Mouse (Mus musculus) myocyte (in vitro differentiated cells): ENCODE results near the gene Susd2. TPM values are rescaled to one million over a fixed set of nuclear protein-coding genes. Genes with fewer than 3 reads are reported as not detected.

Source experiments
- H3K27me3 ChIP-seq: one replicate; pipeline ENCODE4 v1.6.1; 2011; ENCODE audit not compliant: control insufficient read depth, insufficient read depth, insufficient read length
- H3K36me3 ChIP-seq: one replicate; pipeline ENCODE4 v1.6.1; 2011; ENCODE audit not compliant: control insufficient read depth, insufficient read depth
- H3K4me2 ChIP-seq: one replicate; pipeline ENCODE4 v1.6.1; 2011; ENCODE audit warnings: low read depth, control low read depth
- H3K4me3 ChIP-seq: one replicate; pipeline ENCODE4 v1.5.1; 2011; ENCODE audit warnings: mild to moderate bottlenecking, control low read depth, moderate library complexity
- H3K79me2 ChIP-seq: one replicate; pipeline ENCODE4 v1.6.1; 2011; ENCODE audit not compliant: control insufficient read depth, insufficient read depth
- H3ac ChIP-seq: one replicate; pipeline ENCODE4 v1.6.1; 2011; ENCODE audit not compliant: control insufficient read depth, insufficient read length
- CEBPB ChIP-seq: IDR thresholded peaks from 2 replicates; pipeline ENCODE4 v1.6.1; 2011; ENCODE audit warnings: mild to moderate bottlenecking, moderate library complexity; ENCODE audit not compliant: poor library complexity, insufficient read depth, severe bottlenecking
- E2F4 ChIP-seq: IDR thresholded peaks from one replicate; pipeline ENCODE4 v1.6.1; 2011; ENCODE audit warnings: mild to moderate bottlenecking, control low read depth, moderate library complexity; ENCODE audit not compliant: insufficient read depth
- MAX ChIP-seq: IDR thresholded peaks from one replicate; pipeline ENCODE4 v1.6.1; 2011; ENCODE audit warnings: low read depth, mild to moderate bottlenecking, control low read depth
- MYOD1 ChIP-seq, 3 experiments: IDR thresholded peaks; one replicate each; pipeline ENCODE4 v1.6.1; 2011; ENCODE audit warnings: control low read depth in 2 of 3, low read depth in 2 of 3, mild to moderate bottlenecking in 2 of 3, moderate library complexity in 1 of 3; ENCODE audit not compliant: insufficient read length in 2 of 3, control insufficient read depth in 1 of 3
- MYOG ChIP-seq, 3 experiments: IDR thresholded peaks; one replicate each; pipeline ENCODE4 v1.6.1; 2011; ENCODE audit warnings: control low read depth in 2 of 3, low read depth in 2 of 3, mild to moderate bottlenecking in 2 of 3; ENCODE audit not compliant: insufficient read length in 2 of 3, control insufficient read depth in 1 of 3, insufficient read depth in 1 of 3
- POLR2A ChIP-seq: IDR thresholded peaks from one replicate; pipeline ENCODE4 v1.6.1; 2011; ENCODE audit warnings: low read depth, mild to moderate bottlenecking, control low read depth, moderate library complexity; ENCODE audit not compliant: insufficient read length
- POLR2AphosphoS2 ChIP-seq: IDR thresholded peaks from one replicate; pipeline ENCODE4 v1.6.1; 2011; ENCODE audit warnings: low read depth, control low read depth; ENCODE audit not compliant: insufficient read length
- REST ChIP-seq: IDR thresholded peaks from one replicate; pipeline ENCODE4 v1.6.1; 2011; ENCODE audit warnings: mild to moderate bottlenecking, control low read depth, moderate library complexity; ENCODE audit not compliant: insufficient read depth, insufficient read length
- SRF ChIP-seq: IDR thresholded peaks from one replicate; pipeline ENCODE4 v1.6.1; 2011; ENCODE audit warnings: low read depth; ENCODE audit not compliant: control insufficient read depth, insufficient read length
- TCF12 ChIP-seq: IDR thresholded peaks from one replicate; pipeline ENCODE4 v1.6.1; 2011; ENCODE audit warnings: mild to moderate bottlenecking, control low read depth; ENCODE audit not compliant: poor library complexity, insufficient read depth, severe bottlenecking
- TCF3 ChIP-seq: IDR thresholded peaks from one replicate; pipeline ENCODE4 v1.6.1; 2011; ENCODE audit warnings: low read depth, control low read depth; ENCODE audit not compliant: insufficient read length
- USF1 ChIP-seq: IDR thresholded peaks from one replicate; pipeline ENCODE4 v1.6.1; 2011; ENCODE audit warnings: low read depth, mild to moderate bottlenecking, control low read depth, moderate library complexity
- polyA plus RNA-seq: library from polyadenylated mRNA; unstranded; fragments of >200 nt; fragmentation: generic; extraction: Trizol; gene quantifications from one replicate; pipeline ENCODE4 v1.2.1, GENCODE M21; 2012; ENCODE audit warnings: missing spikeins

Susd2 gene
- polyA plus RNA-seq, 1 experiment, result 0.12 TPM

GRCm38 (mm10) chr10:75679204-75679603 is 35.4 kb upstream of the Susd2 start:
- Histone ChIP-seq H3K4me2 (no peak overlapping the region), H3ac (no peak overlapping the region), H3K27me3 (no peaks in the 10 kb centered on the region), H3K79me2 (no peaks in the 10 kb centered on the region), H3K36me3 (peaks cover 10% of the 10 kb centered on the region), H3K4me3 (no peak overlapping the region)
- no peak for TF ChIP-seq CEBPB
- TF ChIP-seq MYOD1 (IDR thresholded peaks at IDR 0.05; ENCODE audit: control insufficient read depth in 1 of 3, insufficient read length in 2 of 3, low read depth in 2 of 3), result no peak
- no peak for TF ChIP-seq POLR2AphosphoS2
- TF ChIP-seq SRF, result no peak
- TF ChIP-seq MYOG (IDR thresholded peaks at IDR 0.05; ENCODE audit: control insufficient read depth in 1 of 3, insufficient read depth in 1 of 3, insufficient read length in 2 of 3, low read depth in 2 of 3), result no peak
- no peak for TF ChIP-seq MAX
- no peak for TF ChIP-seq TCF12
- TF ChIP-seq TCF3, result no peak
- no peak for TF ChIP-seq POLR2A
- no peak for TF ChIP-seq E2F4
- no peak for TF ChIP-seq USF1
- no peak for TF ChIP-seq REST

- H3K27me3 ChIP-seq, result no peaks in the 10 kb centered on the region
- no peak overlapping the region for H3K4me3 ChIP-seq
- no peaks in the 10 kb centered on the region for H3K79me2 ChIP-seq
- TF ChIP-seq POLR2A, result no peak
- no peak for TF ChIP-seq MYOG (IDR thresholded peaks at IDR 0.05; ENCODE audit: control insufficient read depth in 1 of 3, insufficient read depth in 1 of 3, insufficient read length in 2 of 3, low read depth in 2 of 3)
- TF ChIP-seq TCF3, result no peak
- no peak for TF ChIP-seq MAX
- TF ChIP-seq USF1, result no peak
- no peak for TF ChIP-seq SRF
- no peak for TF ChIP-seq TCF12
- no peak for TF ChIP-seq REST
- no peak for TF ChIP-seq MYOD1 (IDR thresholded peaks at IDR 0.05; ENCODE audit: control insufficient read depth in 1 of 3, insufficient read length in 2 of 3, low read depth in 2 of 3)
- no peak for TF ChIP-seq POLR2AphosphoS2
- TF ChIP-seq E2F4, result no peak
- no peak for TF ChIP-seq CEBPB
- no peak overlapping the region for H3K4me2 ChIP-seq
- H3K36me3 ChIP-seq, result peaks cover 10% of the 10 kb centered on the region
- H3ac ChIP-seq, result no peak overlapping the region
Observed at GRCm38 (mm10) chr10:75677989-75678388, 34.2 kb upstream of the Susd2 start.

- Histone ChIP-seq H3K79me2 (no peaks in the 10 kb centered on the region), H3K27me3 (no peaks in the 10 kb centered on the region), H3K36me3 (peaks cover 9% of the 10 kb centered on the region), H3K4me2 (no peak overlapping the region), H3ac (no peak overlapping the region), H3K4me3 (no peak overlapping the region)
- TF ChIP-seq TCF12 (no peak), MAX (no peak)
Observed at GRCm38 (mm10) chr10:75677571-75677970, 33.8 kb upstream of the Susd2 start.

GRCm38 (mm10) chr10:75676819-75677565 is 33.2 kb upstream of the Susd2 start:
- Histone ChIP-seq H3K36me3 (peaks cover 3% of the 10 kb centered on the region), H3K27me3 (no peaks in the 10 kb centered on the region), H3K79me2 (no peaks in the 10 kb centered on the region), H3ac (no peak overlapping the region), H3K4me3 (no peak overlapping the region), H3K4me2 (no peak overlapping the region)
- TF ChIP-seq MAX (no peak), REST (no peak), TCF12 (no peak)

- Histone ChIP-seq H3ac (no peak overlapping the region), H3K4me2 (no peak overlapping the region), H3K27me3 (no peaks in the 10 kb centered on the region), H3K79me2 (no peaks in the 10 kb centered on the region), H3K36me3 (no peaks in the 10 kb centered on the region), H3K4me3 (no peak overlapping the region)
- TF ChIP-seq POLR2AphosphoS2, result no peak
- no peak for TF ChIP-seq USF1
Observed at GRCm38 (mm10) chr10:75676286-75676685, 32.5 kb upstream of the Susd2 start.
